Mouse (Mus musculus) forebrain, embryonic 10.5 days (tissue): ENCODE results near the gene 4933411K16Rik. TPM values are rescaled to one million over a fixed set of nuclear protein-coding genes. Genes with fewer than 3 reads are reported as not detected.

Experiments
- DNase-seq: peaks from one replicate; pipeline ENCODE4 v3.0.0-alpha.2; 2017; ENCODE audit warnings: low spot score; ENCODE audit errors: extremely low spot score
- H3K27ac ChIP-seq: fragments of 300-500 bp; sonication (generic); 2 replicates; pipeline ENCODE4 v1.5.1; 2016; ENCODE audit warnings: mild to moderate bottlenecking
- H3K27me3 ChIP-seq: fragments of 300-500 bp; sonication (generic); 2 replicates; pipeline ENCODE4 v1.6.1; 2016; ENCODE audit warnings: mild to moderate bottlenecking; ENCODE audit not compliant: poor library complexity, severe bottlenecking
- H3K36me3 ChIP-seq: fragments of 300-500 bp; sonication (generic); replicated peaks from 2 replicates; pipeline ENCODE4 v1.6.1; 2016; ENCODE audit warnings: mild to moderate bottlenecking, moderate library complexity
- H3K4me1 ChIP-seq: fragments of 300-500 bp; sonication (generic); 2 replicates; pipeline ENCODE4 v1.6.1; 2016
- H3K4me3 ChIP-seq: fragments of 300-500 bp; sonication (generic); 2 replicates; pipeline ENCODE4 v1.5.1; 2016; ENCODE audit warnings: mild to moderate bottlenecking, moderate library complexity
- H3K9me3 ChIP-seq: fragments of 300-500 bp; sonication (generic); 2 replicates; pipeline ENCODE4 v1.6.1; 2016; ENCODE audit warnings: mild to moderate bottlenecking, moderate library complexity
- whole genome bisulfite sequencing: fragments of 180-500 bp; shearing (Covaris S2); methylation state at CpG from one replicate; pipeline ENCODE4 v1.1.7; 2016; 5-methylcytosine and 5-hydroxymethylcytosine counted together
- polyA plus RNA-seq: library from polyadenylated mRNA; unstranded; fragments of >200 nt; fragmentation: Nextera tagmentation; extraction: Ambion mirVana; gene quantifications from 2 replicates; pipeline ENCODE4 v1.2.1, GENCODE M21; 2016

Gene 4933411K16Rik
- polyA plus RNA-seq, 1 experiment from 2014 or later: not detected

DNA sequence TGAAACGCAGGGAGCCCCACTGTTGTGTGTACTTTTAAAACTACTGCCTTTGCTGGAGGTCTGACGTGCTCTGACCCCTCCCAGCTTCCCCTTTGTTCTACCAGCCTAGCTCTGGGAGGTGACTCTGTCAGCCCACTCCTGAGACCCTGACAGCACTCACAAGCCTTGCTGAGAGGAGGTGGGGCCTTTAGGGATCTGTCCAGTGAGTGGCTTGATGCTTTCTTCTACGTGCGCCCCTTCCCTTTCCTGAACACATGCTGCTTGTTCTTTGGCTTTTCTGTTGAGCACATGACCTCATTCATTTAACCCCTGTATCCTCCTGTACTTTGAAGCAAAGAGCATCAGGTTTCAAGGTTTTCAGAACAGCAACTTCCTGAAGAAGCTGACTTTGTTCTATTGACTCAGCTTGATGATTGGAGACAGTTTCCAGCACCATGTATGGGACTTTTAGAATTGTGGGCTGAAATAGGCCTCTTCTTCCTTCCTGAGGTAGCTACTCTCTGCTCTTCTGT lies 33.0 kb upstream of the 4933411K16Rik start:
- Histone ChIP-seq H3K4me3 (no peak overlapping the region), H3K36me3 (no peaks in the 10 kb centered on the region), H3K9me3 (no peaks in the 10 kb centered on the region), H3K27ac (peak overlapping the region; percentile 52), H3K4me1 (peaks cover 49% of the 10 kb centered on the region), H3K27me3 (no peaks in the 10 kb centered on the region)
- DNase-seq: no peak
- 47% methylated on average over 4 of the region's 4 CpGs for WGBS

DNA sequence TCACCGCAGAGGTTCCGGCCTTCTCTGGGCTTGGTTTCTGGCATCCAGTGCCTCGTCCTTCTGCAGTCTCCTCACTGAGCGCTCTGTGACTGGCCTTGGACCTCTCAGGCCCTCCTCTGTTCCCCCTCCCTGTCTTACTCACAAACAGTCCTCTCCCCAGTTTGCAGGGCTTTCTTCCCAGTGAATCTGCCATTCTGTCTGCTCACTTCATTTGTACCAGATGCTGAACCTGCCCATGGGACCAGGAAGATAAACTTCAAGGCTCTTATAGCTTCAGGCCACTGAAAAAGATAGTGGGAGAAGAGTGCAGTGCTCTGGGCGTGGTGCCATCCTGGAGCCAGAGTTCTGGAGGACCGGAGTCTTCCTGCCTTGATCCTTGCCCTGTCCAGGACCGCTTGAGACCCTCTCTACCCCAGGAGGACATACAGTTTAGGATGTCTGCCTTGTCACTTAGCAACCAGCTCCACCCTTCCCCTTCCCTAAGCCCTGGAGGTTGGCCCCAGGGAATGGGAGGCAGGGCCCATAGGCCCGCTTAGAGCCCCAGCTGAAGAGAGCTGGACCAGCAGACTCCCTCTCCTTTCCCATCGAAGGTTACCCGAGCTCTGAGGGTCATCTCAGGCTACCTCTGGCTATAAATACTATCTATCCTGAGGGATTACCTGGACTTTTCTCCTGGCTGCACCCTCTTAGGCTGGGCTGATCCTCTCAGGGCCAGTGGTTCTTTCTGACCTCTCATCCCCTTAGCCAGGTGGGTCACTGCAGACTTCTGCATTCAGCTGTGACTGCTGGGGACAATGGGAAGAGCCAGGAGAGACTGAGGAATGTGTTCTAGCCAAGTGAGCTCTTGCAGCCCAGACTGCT lies 30.1 kb upstream of the 4933411K16Rik start:
- Histone ChIP-seq H3K36me3 (no peaks in the 10 kb centered on the region), H3K9me3 (no peaks in the 10 kb centered on the region), H3K27me3 (no peaks in the 10 kb centered on the region), H3K4me1 (peaks cover 36% of the 10 kb centered on the region), H3K4me3 (no peak overlapping the region), H3K27ac (no peak overlapping the region)
- no peak for DNase-seq
- 73% methylated on average over 10 of the region's 10 CpGs for WGBS

DNA sequence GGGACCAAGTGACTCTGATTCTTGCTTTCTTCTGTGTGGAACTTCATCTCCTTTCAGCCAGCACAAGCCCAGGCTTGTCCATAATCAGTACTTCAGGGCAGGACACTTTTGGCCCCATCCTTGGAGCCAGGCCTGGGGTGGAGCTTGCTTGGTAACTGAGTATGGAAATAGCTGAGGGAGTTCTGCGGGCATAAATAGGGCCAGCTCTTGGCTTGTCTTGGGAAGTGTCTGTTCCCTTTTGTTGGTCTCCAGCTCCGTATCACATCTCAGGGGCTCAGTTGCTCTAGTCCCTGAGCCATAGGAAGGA lies 29.6 kb upstream of the 4933411K16Rik start:
- H3K27me3 ChIP-seq: no peaks in the 10 kb centered on the region
- H3K9me3 ChIP-seq: no peaks in the 10 kb centered on the region
- H3K4me3 ChIP-seq: no peak overlapping the region
- H3K36me3 ChIP-seq: no peaks in the 10 kb centered on the region
- no peak overlapping the region for H3K27ac ChIP-seq
- DNase-seq: no peak
- 75% methylated on average over 2 of the region's 2 CpGs for WGBS
- peaks cover 30% of the 10 kb centered on the region for H3K4me1 ChIP-seq

DNA sequence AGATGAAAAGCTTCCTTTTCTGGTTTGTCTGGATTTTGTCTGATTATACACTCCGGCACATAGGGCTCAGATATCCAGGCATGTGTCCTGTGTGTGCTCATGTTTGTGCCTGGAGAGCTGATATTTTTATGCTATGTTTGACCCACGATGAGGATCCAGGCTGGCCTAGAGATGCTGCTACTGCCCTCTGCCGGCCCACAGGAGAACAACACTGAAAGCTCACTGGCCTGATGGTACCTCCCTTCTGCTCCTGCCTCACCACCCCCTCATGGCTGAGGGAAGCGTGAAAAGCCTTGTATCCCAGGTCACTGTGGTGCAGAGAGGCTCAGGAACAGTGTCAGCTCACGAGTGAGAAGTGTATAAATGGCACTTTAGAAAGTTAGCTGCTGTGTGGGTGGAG lies 25.9 kb upstream of the 4933411K16Rik start:
- Histone ChIP-seq H3K9me3 (no peaks in the 10 kb centered on the region), H3K4me1 (peaks cover 11% of the 10 kb centered on the region; the same call in 1 of the 2 replicates), H3K36me3 (no peaks in the 10 kb centered on the region), H3K27me3 (no peaks in the 10 kb centered on the region), H3K27ac (no peak overlapping the region), H3K4me3 (no peak overlapping the region)
- WGBS: 13% methylated on average over 5 of the region's 5 CpGs
- DNase-seq: peak; percentile 73

DNA sequence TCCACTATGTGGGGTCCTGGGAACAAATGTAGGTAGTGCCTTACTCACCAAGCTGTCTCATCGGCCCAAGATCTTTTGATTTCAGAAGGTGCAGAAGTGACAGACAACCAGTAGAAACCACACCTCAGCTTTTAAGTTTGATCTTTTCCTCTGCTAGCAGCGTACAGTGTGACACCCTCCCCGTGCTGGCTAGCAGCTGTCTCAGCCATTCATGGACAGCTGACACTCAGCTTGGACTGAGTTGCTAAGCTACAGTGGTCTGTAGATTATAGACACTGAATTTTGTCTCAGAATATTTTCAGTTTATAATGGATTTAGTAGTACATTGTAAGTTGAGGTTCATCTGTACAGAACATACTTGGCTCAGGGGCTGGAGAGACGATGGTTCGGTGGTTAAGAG lies 20.9 kb upstream of the 4933411K16Rik start:
- DNase-seq: no peak
- Histone ChIP-seq H3K4me3 (no peak overlapping the region), H3K9me3 (no peaks in the 10 kb centered on the region), H3K27me3 (no peaks in the 10 kb centered on the region), H3K4me1 (peaks cover 23% of the 10 kb centered on the region), H3K36me3 (0 out of 2 replicates have a peak, but pooled peaks cover 5% of the 10 kb centered on the region), H3K27ac (no peak overlapping the region)
- 85% methylated on average over 5 of the region's 5 CpGs for WGBS

DNA sequence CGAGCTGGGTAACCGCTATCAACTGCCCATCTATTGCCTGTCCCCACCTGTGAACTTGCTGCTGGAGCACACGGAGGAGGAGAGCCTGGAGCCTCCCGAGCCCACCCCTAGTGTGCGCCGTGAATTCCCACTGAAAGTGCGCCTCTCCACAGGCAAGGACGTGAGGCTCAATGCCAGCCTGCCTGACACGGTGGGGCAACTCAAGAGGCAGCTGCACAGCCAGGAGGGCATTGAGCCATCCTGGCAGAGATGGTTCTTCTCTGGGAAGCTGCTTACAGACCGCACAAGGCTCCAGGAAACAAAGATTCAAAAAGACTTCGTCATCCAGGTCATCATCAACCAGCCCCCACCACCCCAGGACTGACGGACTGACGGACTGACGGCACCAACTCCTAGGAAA lies 18.4 kb upstream of the 4933411K16Rik start:
- H3K4me3 ChIP-seq: no peak overlapping the region
- WGBS: 87% methylated on average over 14 of the region's 14 CpGs
- no peaks in the 10 kb centered on the region for H3K27me3 ChIP-seq
- no peak for DNase-seq
- H3K4me1 ChIP-seq: peaks cover 23% of the 10 kb centered on the region
- H3K36me3 ChIP-seq: 0 out of 2 replicates have a peak, but pooled peaks cover 5% of the 10 kb centered on the region
- H3K9me3 ChIP-seq: no peaks in the 10 kb centered on the region
- no peak overlapping the region for H3K27ac ChIP-seq

DNA sequence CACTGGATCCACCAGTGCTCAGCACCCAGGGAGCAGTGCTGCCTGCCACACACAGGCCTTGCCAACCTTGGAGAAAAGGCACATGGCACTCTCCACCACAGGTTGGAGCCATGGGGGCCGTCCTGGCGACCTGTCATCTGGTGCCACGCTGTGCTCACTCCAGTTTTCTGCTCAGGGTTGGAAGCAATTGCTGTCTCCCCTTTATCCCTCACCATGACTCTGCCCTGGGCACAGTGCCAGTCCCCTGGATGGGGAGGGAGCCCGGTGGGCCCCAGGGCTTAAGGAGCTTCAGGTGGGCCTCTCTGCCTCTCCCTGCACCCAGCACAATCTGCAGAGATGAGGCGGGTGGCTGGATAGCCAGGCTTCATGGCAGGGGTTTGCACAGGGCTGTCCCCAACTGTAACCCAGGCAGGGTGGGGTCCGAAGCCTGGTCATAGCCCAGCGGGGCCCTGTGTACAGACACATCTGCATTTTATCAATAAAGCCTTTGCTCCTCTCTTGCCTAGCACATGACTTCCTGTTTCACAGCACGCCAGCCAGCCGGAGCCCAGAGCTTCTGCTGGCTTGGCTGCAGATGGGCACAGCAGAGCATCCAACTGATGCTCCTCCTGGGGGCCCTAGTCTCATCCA lies 17.8 kb upstream of the 4933411K16Rik start:
- no peak overlapping the region for H3K4me3 ChIP-seq
- WGBS: 72% methylated on average over 9 of the region's 9 CpGs
- H3K36me3 ChIP-seq: 0 out of 2 replicates have a peak, but pooled peaks cover 5% of the 10 kb centered on the region
- H3K4me1 ChIP-seq: peaks cover 23% of the 10 kb centered on the region
- 0 out of 2 replicates have a peak overlapping the region, but pooled peaks have one; percentile 58 for H3K27ac ChIP-seq
- DNase-seq: no peak
- 0 out of 2 replicates have a peak, but pooled peaks cover 2% of the 10 kb centered on the region for H3K27me3 ChIP-seq
- H3K9me3 ChIP-seq: no peaks in the 10 kb centered on the region

DNA sequence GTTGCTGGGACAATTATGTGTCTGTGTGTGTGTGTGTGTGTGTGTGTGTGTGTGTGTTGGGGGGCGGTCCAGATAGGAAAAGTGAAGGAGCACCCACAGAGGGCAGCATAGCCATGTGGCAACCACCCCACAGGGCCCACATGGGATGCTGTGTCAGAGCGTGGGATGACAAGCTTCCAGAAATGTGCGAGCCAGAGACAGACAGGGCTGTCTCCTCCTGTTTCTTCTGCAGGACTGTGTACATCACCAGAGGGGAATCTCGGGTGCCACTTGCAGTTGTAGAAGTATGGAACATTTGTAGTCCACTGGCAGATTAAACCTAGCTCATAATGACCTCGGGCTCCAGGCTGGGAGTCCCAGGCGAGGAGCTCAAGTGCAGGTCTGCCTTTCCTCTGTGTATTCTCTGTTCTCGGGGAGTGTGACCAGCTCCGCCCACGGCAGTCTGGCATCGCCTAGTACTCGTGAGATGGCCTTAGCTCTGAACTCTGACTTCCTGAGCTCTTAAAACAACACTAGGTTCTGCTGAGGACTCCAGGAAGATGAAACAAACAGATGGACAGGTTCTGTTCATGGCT lies 17.1 kb upstream of the 4933411K16Rik start:
- H3K9me3 ChIP-seq: no peaks in the 10 kb centered on the region
- H3K27ac ChIP-seq: peak overlapping the region; percentile 58
- peaks cover 9% of the 10 kb centered on the region; the same call in 1 of the 2 replicates for H3K27me3 ChIP-seq
- WGBS: 67% methylated on average over 11 of the region's 11 CpGs
- H3K4me1 ChIP-seq: peaks cover 23% of the 10 kb centered on the region
- H3K4me3 ChIP-seq: no peak overlapping the region
- no peak for DNase-seq
- H3K36me3 ChIP-seq: 0 out of 2 replicates have a peak, but pooled peaks cover 5% of the 10 kb centered on the region

DNA sequence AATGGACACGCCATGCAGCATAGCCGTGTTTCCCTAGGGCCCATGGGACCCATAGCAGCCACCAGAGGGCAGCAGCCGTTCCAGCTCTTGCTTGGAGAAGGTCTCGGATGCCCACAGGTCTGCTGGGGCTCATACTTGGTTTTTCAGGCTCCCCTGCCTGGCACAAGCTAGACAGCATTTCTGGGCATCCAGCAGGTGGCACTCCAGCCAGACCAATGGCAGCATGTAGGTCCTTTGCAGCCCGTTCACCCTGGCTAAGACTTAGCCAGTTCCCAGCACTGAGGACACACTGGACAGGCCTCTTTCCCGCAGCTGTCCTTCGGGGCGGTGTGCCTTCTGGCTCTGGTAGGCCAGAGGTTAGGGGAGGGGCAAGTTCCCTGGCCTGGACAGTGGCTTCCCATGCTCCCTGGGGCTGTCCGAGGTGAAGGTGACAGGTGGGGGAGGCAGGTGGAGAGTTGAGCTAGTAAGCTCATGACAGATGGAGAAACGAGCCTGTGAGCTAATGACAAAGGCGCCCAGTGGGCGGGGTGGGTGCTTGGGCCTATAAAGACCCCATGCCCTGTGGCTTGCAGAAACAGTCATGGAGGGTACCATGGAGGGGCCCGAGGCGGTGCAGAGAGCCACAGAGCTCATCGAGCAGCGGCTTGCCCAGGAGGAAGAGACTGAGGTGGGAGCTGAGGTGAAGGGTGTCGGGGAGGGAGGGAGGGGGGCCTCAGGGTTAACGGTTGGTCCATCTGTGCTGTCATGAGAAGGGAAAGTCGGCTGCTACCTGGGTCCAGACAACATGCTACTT lies 16.4 kb upstream of the 4933411K16Rik start, which contains the start of gene Ankrd2:
Gene Ankrd2, plus strand, starts transcription at position 545 of the 793 bp plus-strand sequence.
- Histone ChIP-seq H3K9me3 (no peaks in the 10 kb centered on the region), H3K27me3 (peaks cover 15% of the 10 kb centered on the region; the same call in 1 of the 2 replicates), H3K4me3 (no peak within 1 kb of the TSS), H3K27ac (peak within 1 kb of the TSS; percentile 58), H3K4me1 (peaks cover 23% of the 10 kb centered on the region), H3K36me3 (0 out of 2 replicates have a peak, but pooled peaks cover 5% of the 10 kb centered on the region)
- WGBS: 68% methylated on average over 19 of the region's 19 CpGs
- peak; percentile 74 for DNase-seq

DNA sequence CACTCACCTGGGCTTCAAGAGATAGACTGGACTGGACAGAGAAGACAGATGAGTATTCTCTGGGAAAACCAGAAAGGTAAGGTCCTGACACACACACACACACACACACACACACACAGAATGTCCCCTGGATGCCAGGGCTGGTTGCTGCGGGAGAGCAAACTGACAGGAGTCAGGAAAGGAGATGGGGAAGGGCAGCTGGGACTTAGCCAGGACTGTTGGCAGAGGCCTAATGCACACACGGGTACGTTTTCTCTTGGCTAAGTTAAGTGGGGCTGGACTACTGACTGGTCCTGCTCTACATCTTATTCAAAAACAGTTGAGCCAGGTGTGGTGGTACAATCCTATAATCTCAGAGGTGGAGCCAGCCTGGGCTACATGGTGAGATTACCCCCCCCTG lies 15.7 kb upstream of the 4933411K16Rik start:
- H3K4me3 ChIP-seq: no peak overlapping the region
- 81% methylated on average over 3 of the region's 3 CpGs for WGBS

DNA sequence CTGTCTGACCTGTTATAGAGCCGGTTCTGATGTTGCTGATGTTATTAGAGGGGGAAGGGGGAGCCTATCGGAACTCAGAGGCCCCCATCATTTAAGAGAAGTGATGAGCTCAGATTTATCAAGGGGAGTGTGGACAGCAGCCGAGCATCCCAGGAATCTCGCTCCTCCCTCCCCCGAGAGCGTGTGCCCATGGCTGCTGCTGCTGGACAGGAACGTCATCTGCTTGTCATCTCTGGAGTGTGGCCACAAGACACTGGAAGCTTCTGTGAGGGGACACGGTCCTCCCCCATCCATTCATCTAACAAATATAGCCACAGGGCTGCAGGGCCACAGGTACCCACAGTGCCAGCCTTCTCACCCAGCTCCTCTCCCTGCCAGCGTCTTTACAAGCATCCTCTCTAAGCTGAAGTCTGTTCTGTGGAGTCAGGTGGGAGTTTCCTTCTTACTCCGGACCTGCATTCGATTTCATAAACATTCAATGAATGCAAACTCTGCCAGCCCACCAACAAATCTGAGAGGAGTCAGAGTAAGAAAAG lies 14.8 kb upstream of the 4933411K16Rik start:
- Histone ChIP-seq H3K27me3 (peaks cover 19% of the 10 kb centered on the region; the same call in 1 of the 2 replicates), H3K4me3 (no peak overlapping the region), H3K4me1 (peaks cover 23% of the 10 kb centered on the region), H3K27ac (no peak overlapping the region), H3K9me3 (no peaks in the 10 kb centered on the region), H3K36me3 (0 out of 2 replicates have a peak, but pooled peaks cover 5% of the 10 kb centered on the region)
- WGBS: 83% methylated on average over 11 of the region's 11 CpGs
- DNase-seq: no peak

More for the DNA sequence above, 15.7 kb upstream of the 4933411K16Rik start:
- Histone ChIP-seq H3K9me3 (no peaks in the 10 kb centered on the region), H3K4me1 (peaks cover 23% of the 10 kb centered on the region), H3K27me3 (peaks cover 15% of the 10 kb centered on the region; the same call in 1 of the 2 replicates), H3K27ac (no peak overlapping the region), H3K36me3 (0 out of 2 replicates have a peak, but pooled peaks cover 5% of the 10 kb centered on the region)
- no peak for DNase-seq
